Mouse (Mus musculus) kidney, postnatal 14 days (tissue): ENCODE results near the gene Pak6.

Experiments
- DNase-seq: peaks from one replicate; pipeline ENCODE4 v3.0.0; 2022; ENCODE audit warnings: mixed read lengths

Pak6 gene

DNA sequence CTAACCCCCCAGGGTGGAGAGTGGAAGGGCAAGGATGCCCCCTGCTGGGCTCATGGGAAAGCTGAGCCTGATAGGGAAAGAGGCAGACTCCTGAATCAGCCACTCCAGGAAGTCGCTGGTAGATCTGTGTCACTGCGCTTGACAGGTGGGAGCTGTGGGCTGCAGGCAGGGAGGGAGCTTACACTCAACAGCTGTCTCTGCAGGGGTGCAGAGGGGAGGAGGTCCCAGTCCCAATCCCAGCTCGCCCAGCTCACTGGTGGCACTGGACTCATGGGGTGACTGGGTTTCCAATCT is 67.5 kb downstream of the Pak6 start:
- peak; percentile 88 for DNase-seq

DNA sequence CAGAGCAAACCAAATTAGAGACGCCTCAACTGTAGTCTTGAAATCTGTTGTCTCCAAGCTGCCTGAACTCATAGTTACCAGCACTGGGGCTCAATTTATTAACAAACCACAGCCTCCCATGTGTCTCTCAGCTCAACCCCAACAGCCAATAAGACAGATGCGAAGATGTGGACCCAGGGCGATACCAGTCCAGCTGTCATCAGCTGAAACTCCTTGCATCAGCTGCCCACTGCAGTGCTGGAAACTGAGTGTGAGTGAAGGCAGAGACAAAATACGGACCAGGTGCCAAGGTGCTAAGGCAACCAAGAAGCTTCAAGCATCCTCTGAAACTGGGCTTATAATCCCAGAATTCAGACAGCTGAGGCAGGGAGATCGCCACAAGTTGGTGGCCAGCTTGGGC is 68.9 kb downstream of the Pak6 start:
- DNase-seq = no peak

DNA sequence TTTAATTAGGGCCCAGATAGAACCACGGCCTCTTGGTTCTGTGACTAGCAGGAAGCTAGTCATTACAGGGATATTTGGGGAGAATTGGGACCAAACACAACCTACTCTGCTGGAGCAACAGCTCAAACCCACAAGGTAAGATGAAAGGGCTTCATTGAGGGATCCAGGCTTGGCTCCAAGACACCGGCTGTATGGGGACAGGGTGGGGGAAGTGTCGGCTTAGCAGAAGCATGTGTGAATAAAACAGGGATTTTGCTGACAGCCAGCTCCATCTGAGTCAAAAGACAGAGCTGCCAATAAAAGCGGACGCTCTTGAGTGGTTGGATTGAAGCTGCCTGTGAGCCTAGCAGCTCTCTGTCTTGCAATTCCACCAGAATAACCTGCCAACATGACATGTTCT is 70.2 kb downstream of the Pak6 start:
- DNase-seq = no peak

GRCm38 (mm10) chr2:118740341-118740740 is 77.2 kb downstream of the Pak6 start:
- no peak for DNase-seq

DNA sequence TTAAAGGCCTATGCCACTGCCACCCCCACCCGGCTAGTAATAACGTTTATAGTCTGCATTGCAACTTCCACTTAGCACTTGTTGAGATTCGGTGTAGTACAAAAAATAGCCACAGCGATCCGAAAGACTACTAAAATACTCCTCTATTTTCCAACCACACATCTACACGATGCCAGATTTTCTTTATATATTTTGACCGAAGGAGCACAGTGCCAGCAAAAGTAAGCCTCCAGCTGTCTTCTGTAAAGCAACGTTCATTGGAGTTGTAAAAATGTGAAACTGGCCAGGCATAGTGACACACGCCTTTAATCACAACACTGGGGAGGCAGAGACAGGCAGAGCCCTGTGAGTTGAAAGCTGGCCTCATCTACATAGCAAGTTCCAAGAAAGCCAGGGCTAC is 78.1 kb downstream of the Pak6 start:
- DNase-seq = no peak

GRCm38 (mm10) chr2:118743261-118743943 is 80.3 kb downstream of the Pak6 start:
- peak; percentile 61 for DNase-seq

DNA sequence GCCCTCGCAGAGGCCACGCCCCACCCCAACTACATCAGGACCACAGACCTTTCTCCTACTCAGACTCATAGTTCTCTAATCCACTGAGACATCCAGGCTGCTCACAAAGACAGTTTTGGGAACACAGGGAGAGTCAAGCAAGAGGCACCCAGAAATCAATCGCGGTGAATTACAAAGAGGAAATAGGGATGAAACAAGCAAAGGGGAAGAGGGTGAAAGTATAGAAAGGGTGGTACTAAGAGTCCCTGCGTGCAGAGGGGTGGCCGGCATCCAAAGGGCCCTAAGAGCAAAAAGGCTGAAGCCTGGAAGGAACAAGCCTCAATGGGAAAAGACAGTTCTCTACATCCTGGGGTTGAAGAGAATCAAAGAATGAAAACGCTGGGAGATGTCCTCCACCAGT is 81.5 kb downstream of the Pak6 start:
- no peak for DNase-seq

DNA sequence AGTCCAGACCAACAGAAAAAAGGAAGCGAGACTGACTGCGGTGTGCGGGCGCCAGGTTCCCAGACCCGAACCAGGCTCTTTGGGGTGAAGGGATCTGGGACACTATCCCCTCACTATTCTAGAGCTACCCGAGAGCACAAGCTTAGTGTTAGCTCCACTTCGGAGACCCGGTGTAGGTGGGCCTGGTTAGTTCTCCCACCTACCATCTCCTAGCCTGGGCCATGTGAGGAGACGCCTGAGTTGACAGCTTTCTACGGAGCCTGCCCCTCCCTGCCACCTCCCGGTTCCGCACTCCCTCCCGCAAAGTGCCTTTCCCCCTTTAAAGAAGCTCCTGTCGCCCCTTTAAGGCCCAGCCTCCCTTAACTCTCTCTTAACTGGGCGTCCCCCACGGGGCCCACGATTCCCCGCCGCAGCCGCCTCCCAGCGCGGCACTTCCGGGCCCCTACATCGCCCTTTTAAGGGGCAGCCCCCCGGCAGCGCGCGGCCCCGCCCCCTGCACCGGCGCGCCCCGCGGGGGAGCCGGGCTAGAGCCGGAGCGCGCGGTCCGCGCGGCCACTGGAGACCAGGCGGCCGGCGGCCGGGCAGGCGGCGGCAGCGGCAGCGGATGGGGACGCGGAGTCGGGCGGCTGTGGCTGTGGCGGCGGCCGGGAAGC is 82.3 kb downstream of the Pak6 start, which contains the start of gene Inafm2:
Gene Inafm2 (plus strand): TSS at position 527 of the 653 bp plus-strand sequence.
- DNase-seq = peak; percentile 94

DNA sequence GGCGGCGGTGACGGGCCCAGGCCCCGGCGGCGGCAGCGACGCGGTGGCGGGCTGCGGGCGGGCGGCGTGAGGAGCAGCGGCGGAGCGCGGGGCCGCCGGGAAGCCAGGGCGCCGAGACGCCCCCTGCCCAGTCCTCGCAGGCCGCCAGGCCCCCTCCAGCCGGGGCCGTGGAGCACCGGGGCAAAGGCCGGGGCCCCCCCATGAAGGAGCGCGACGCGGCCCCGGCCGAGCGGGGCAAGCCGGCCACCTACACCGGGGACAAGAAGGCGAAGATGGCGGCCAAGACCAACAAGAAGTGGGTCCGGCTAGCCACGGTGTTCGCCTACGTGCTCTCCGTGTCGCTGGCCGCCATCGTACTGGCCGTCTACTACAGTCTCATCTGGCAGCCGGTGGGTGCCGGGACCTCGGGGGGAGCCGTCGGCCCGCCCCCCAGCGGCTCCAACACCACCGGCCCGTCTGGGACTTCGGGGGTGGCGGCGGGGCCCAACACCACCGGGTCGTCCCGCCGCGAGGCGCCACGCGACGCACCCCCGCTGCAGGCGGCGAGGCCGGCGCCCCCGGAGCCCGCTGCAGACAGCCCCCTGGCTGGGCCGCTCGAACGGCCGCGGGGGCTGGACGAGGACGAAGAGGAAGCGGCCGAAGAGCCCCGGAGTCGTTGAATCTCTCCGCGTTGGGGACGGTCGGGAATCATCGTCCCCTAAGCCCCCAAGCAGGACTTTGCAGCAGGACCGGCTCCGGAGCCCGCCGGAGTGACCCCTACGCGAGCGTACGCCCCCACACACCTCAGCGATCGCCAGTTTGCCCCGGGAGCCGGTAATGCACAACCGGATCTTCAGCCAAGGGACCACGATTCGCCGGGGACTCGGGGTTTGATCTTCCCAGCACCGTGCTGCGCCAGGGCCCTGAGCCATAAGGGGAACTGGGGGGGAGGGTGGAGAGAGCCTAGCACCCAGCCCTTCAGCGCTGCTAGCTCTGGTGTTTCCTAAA is 83.1 kb downstream of the Pak6 start:
- DNase-seq = peak; percentile 57

DNA sequence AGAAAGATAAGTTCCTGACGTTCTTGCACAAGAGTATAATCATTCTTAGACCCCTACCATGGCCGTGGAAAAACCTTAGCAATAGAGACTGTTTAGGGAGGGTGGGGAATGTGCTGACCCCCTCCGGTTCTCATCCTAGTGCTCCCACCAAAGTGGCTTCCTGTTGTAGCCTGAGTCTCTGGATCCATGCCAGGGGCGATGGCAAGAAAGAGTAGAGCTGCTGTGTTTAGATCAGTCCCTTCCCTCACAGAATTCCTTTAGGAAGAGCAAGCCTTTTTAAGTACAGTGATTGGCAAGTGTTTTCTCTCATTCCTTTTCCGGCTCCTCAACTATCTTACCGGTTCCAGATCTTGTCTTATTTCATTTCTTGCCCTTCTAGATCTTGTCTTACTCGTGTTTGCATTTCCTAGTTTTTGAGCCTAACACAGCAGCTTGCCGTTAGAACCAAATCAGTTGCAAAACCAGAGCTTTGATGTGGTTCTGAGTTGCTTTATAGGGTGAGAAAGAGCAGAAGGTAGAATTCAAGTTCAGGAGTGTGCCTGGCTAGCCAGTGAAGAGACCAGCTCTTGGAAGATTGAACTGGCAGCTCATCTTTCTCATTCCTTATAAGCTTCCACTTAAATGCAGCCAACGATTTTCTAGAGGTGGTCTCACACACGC is 84.3 kb downstream of the Pak6 start:
- DNase-seq = peak; percentile 52
